Mouse (Mus musculus): ENCODE data around the gene Wdr24. TPM values are rescaled to one million over a fixed set of nuclear protein-coding genes. Genes with fewer than 3 reads are reported as not detected.

Wdr24 gene
- polyA plus RNA-seq, 1 experiment = 18.0 TPM

- H3K36me3 ChIP-seq (ENCODE audit: control insufficient read depth, insufficient read depth) = no peaks in the 10 kb centered on the region
- peak overlapping the region; percentile 86 for H3K4me2 ChIP-seq (ENCODE audit: low read depth)
- no peaks in the 10 kb centered on the region for H3K79me2 ChIP-seq (ENCODE audit: control insufficient read depth, insufficient read depth)
- peak overlapping the region; percentile 11 for H3ac ChIP-seq (ENCODE audit: control insufficient read depth, insufficient read length)
- no peak for TF ChIP-seq MYOD1 (IDR thresholded peaks at IDR 0.05; ENCODE audit: control insufficient read depth in 1 of 3, insufficient read length in 2 of 3, low read depth in 2 of 3)
- no peak for TF ChIP-seq USF1 (IDR thresholded peaks at IDR 0.05; ENCODE audit: low read depth)
- TF ChIP-seq SRF (IDR thresholded peaks at IDR 0.05; ENCODE audit: control insufficient read depth, insufficient read length, low read depth) = no peak
- TF ChIP-seq POLR2A (IDR thresholded peaks at IDR 0.05; ENCODE audit: insufficient read length, low read depth) = no peak
- no peak for TF ChIP-seq CEBPB (IDR thresholded peaks at IDR 0.05; ENCODE audit: insufficient read depth, poor library complexity, severe bottlenecking)
- no peak for TF ChIP-seq MYOG (IDR thresholded peaks at IDR 0.05; ENCODE audit: control insufficient read depth in 1 of 3, insufficient read depth in 1 of 3, insufficient read length in 2 of 3, low read depth in 2 of 3)
- TF ChIP-seq TCF3 (IDR thresholded peaks at IDR 0.05; ENCODE audit: insufficient read length, low read depth) = no peak
- no peak for TF ChIP-seq POLR2AphosphoS2 (IDR thresholded peaks at IDR 0.05; ENCODE audit: insufficient read length, low read depth)
- no peak for TF ChIP-seq E2F4 (IDR thresholded peaks at IDR 0.05; ENCODE audit: insufficient read depth)
- no peak for TF ChIP-seq REST (IDR thresholded peaks at IDR 0.05; ENCODE audit: insufficient read depth, insufficient read length)
- peak overlapping the region; percentile 32 for H3K4me3 ChIP-seq
- H3K27me3 ChIP-seq (ENCODE audit: control insufficient read depth, insufficient read depth, insufficient read length) = no peaks in the 10 kb centered on the region
These were observed 38.5 kb downstream of the Wdr24 start for GRCm38 (mm10) chr17:25861704-25862612.

GRCm38 (mm10) chr17:25863681-25864080 lies 40.3 kb downstream of the Wdr24 start:
- TF ChIP-seq TCF12 (IDR thresholded peaks at IDR 0.05; ENCODE audit: insufficient read depth, poor library complexity, severe bottlenecking) (no peak), MYOG (IDR thresholded peaks at IDR 0.05; ENCODE audit: control insufficient read depth in 1 of 3, insufficient read depth in 1 of 3, insufficient read length in 2 of 3, low read depth in 2 of 3) (peak in 1 of 3 experiments; percentile 9)
- no peak overlapping the region for H3ac ChIP-seq (ENCODE audit: control insufficient read depth, insufficient read length)
- H3K36me3 ChIP-seq (ENCODE audit: control insufficient read depth, insufficient read depth) = no peaks in the 10 kb centered on the region
- H3K27me3 ChIP-seq (ENCODE audit: control insufficient read depth, insufficient read depth, insufficient read length) = no peaks in the 10 kb centered on the region
- no peak overlapping the region for H3K4me2 ChIP-seq (ENCODE audit: low read depth)
- H3K79me2 ChIP-seq (ENCODE audit: control insufficient read depth, insufficient read depth) = no peaks in the 10 kb centered on the region
- H3K4me3 ChIP-seq = no peak overlapping the region

GRCm38 (mm10) chr17:25864311-25864710 lies 40.9 kb downstream of the Wdr24 start:
- Histone ChIP-seq H3K4me2 (ENCODE audit: low read depth) (no peak overlapping the region), H3K36me3 (ENCODE audit: control insufficient read depth, insufficient read depth) (no peaks in the 10 kb centered on the region), H3K27me3 (ENCODE audit: control insufficient read depth, insufficient read depth, insufficient read length) (no peaks in the 10 kb centered on the region), H3K4me3 (no peak overlapping the region), H3K79me2 (ENCODE audit: control insufficient read depth, insufficient read depth) (no peaks in the 10 kb centered on the region), H3ac (ENCODE audit: control insufficient read depth, insufficient read length) (no peak overlapping the region)
- no peak for TF ChIP-seq REST (IDR thresholded peaks at IDR 0.05; ENCODE audit: insufficient read depth, insufficient read length)

- Histone ChIP-seq H3K27me3 (ENCODE audit: control insufficient read depth, insufficient read depth, insufficient read length) (no peaks in the 10 kb centered on the region), H3K79me2 (ENCODE audit: control insufficient read depth, insufficient read depth) (no peaks in the 10 kb centered on the region), H3K4me2 (ENCODE audit: low read depth) (no peak overlapping the region), H3ac (ENCODE audit: control insufficient read depth, insufficient read length) (no peak overlapping the region), H3K4me3 (no peak overlapping the region), H3K36me3 (ENCODE audit: control insufficient read depth, insufficient read depth) (no peaks in the 10 kb centered on the region)
- TF ChIP-seq MAX (IDR thresholded peaks at IDR 0.05; ENCODE audit: low read depth) = no peak
These were observed 41.9 kb downstream of the Wdr24 start for GRCm38 (mm10) chr17:25865288-25865687.

- Histone ChIP-seq H3K36me3 (ENCODE audit: control insufficient read depth, insufficient read depth) (no peaks in the 10 kb centered on the region), H3K27me3 (ENCODE audit: control insufficient read depth, insufficient read depth, insufficient read length) (no peaks in the 10 kb centered on the region), H3K4me2 (ENCODE audit: low read depth) (no peak overlapping the region), H3K79me2 (ENCODE audit: control insufficient read depth, insufficient read depth) (no peaks in the 10 kb centered on the region), H3K4me3 (no peak overlapping the region), H3ac (ENCODE audit: control insufficient read depth, insufficient read length) (no peak overlapping the region)
- TF ChIP-seq CEBPB (IDR thresholded peaks at IDR 0.05; ENCODE audit: insufficient read depth, poor library complexity, severe bottlenecking) (no peak), USF1 (IDR thresholded peaks at IDR 0.05; ENCODE audit: low read depth) (no peak), MYOG (IDR thresholded peaks at IDR 0.05; ENCODE audit: control insufficient read depth in 1 of 3, insufficient read depth in 1 of 3, insufficient read length in 2 of 3, low read depth in 2 of 3) (no peak), MYOD1 (IDR thresholded peaks at IDR 0.05; ENCODE audit: control insufficient read depth in 1 of 3, insufficient read length in 2 of 3, low read depth in 2 of 3) (no peak), E2F4 (IDR thresholded peaks at IDR 0.05; ENCODE audit: insufficient read depth) (no peak), REST (IDR thresholded peaks at IDR 0.05; ENCODE audit: insufficient read depth, insufficient read length) (no peak), POLR2A (IDR thresholded peaks at IDR 0.05; ENCODE audit: insufficient read length, low read depth) (no peak)
These were observed 42.7 kb downstream of the Wdr24 start for GRCm38 (mm10) chr17:25866172-25866571.

- TF ChIP-seq E2F4 (IDR thresholded peaks at IDR 0.05; ENCODE audit: insufficient read depth) (no peak), POLR2AphosphoS2 (IDR thresholded peaks at IDR 0.05; ENCODE audit: insufficient read length, low read depth) (no peak), USF1 (IDR thresholded peaks at IDR 0.05; ENCODE audit: low read depth) (no peak), MYOG (IDR thresholded peaks at IDR 0.05; ENCODE audit: control insufficient read depth in 1 of 3, insufficient read depth in 1 of 3, insufficient read length in 2 of 3, low read depth in 2 of 3) (no peak), TCF3 (IDR thresholded peaks at IDR 0.05; ENCODE audit: insufficient read length, low read depth) (no peak)
- H3K79me2 ChIP-seq (ENCODE audit: control insufficient read depth, insufficient read depth) = no peaks in the 10 kb centered on the region
- peak overlapping the region; percentile 99 for H3K4me2 ChIP-seq (ENCODE audit: low read depth)
- peak overlapping the region; percentile 34 for H3K4me3 ChIP-seq
- no peaks in the 10 kb centered on the region for H3K27me3 ChIP-seq (ENCODE audit: control insufficient read depth, insufficient read depth, insufficient read length)
- H3K36me3 ChIP-seq (ENCODE audit: control insufficient read depth, insufficient read depth) = no peaks in the 10 kb centered on the region
- H3ac ChIP-seq (ENCODE audit: control insufficient read depth, insufficient read length) = no peak overlapping the region
These were observed 44.0 kb downstream of the Wdr24 start for GRCm38 (mm10) chr17:25867509-25867835.
